Mouse (Mus musculus): ENCODE measurements around the gene Trio.

DNA sequence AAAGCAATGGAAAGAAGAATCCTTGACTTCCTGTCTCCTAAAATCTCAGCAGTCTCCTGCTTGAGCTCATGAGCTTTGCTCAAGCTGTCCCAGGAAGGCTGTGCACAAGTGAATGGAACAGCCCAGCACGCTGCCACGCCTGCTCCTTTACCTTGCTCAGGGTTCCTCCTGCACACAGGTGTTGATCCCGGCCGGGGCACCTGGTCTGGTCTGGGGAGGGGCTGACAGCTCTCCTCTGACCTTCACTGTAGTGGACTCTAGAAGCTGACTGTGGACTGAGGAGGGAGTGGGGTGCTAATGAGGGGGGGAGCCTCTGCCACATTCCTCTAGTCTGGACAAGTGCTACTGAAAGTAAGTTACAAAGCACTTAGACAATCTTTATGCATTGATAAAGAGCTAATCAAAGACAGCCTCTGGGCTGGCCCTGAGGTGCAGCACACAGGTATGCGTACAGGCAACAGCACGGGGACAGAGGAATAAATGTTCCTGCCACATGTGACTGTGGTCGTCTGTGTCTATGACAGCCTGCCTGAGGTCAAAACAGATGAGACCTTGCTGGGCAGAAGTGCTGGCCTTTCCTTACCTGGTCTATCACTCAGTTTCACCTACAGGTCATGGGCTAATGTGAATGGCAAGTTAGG is 167.3 kb downstream of the Trio start:
- no peak for TF ChIP-seq CTCF (IDR thresholded peaks at IDR 0.05; ENCODE audit: borderline replicate concordance, insufficient read depth, low read depth, low read length)
- TF ChIP-seq POLR2A (IDR thresholded peaks at IDR 0.05; ENCODE audit: borderline replicate concordance, insufficient read depth, low read length): no peak
